Mouse (Mus musculus) heart, embryonic 15.5 days (tissue): ENCODE measurements at regions not wholly inside any gene's neighbourhood (a gene's known extent, or its start where the extent isn't known, plus 50 kb on each side); places are given as distances from the start of the nearest gene placed in this dataset.

Experiments
- ATAC-seq: fragments of 200-750 bp; cut with Nextera tagmentation; replicated peaks from 2 replicates; pipeline ENCODE4 v1.8.0; 2017; ENCODE audit warnings: low read depth, moderate TSS enrichment; ENCODE audit not compliant: insufficient number of reproducible peaks, insufficient read depth, low FRiP score
- H3K27ac ChIP-seq: fragments of 300-500 bp; sonication (generic); 2 replicates; pipeline ENCODE4 v1.5.1; 2015; ENCODE audit warnings: mild to moderate bottlenecking, inconsistent platforms
- H3K27me3 ChIP-seq: fragments of 300-500 bp; sonication (generic); 2 replicates; pipeline ENCODE4 v1.6.1; 2015; ENCODE audit warnings: inconsistent platforms
- H3K36me3 ChIP-seq: fragments of 300-500 bp; sonication (generic); 2 replicates; pipeline ENCODE4 v1.6.1; 2015; ENCODE audit warnings: mild to moderate bottlenecking, inconsistent platforms
- H3K4me1 ChIP-seq: fragments of 300-500 bp; sonication (generic); replicated peaks from 2 replicates; pipeline ENCODE4 v1.6.1; 2015; ENCODE audit warnings: inconsistent platforms
- H3K4me2 ChIP-seq: fragments of 300-500 bp; sonication (generic); 2 replicates; pipeline ENCODE4 v1.6.1; 2015; ENCODE audit warnings: inconsistent platforms, mild to moderate bottlenecking, moderate library complexity
- H3K4me3 ChIP-seq: fragments of 300-500 bp; sonication (generic); 2 replicates; pipeline ENCODE4 v1.5.1; 2015; ENCODE audit warnings: mild to moderate bottlenecking, inconsistent platforms
- H3K9ac ChIP-seq: fragments of 300-500 bp; sonication (generic); 2 replicates; pipeline ENCODE4 v1.6.1; 2015; ENCODE audit warnings: mild to moderate bottlenecking, inconsistent platforms
- H3K9me3 ChIP-seq: fragments of 300-500 bp; sonication (generic); replicated peaks from 2 replicates; pipeline ENCODE4 v1.6.1; 2016; ENCODE audit warnings: inconsistent platforms
- WGBS: fragments of 180-500 bp; shearing (Covaris S2); methylation state at CpG from one replicate; pipeline ENCODE4 v1.1.7; 2015; ENCODE audit warnings: mixed read lengths; 5-methylcytosine and 5-hydroxymethylcytosine counted together

GRCm38 (mm10) chr12:12088338-12088737 lies 173.6 kb upstream of the Fam49a start:
- H3K4me2 ChIP-seq = no peak overlapping the region
- no peaks in the 10 kb centered on the region for H3K9me3 ChIP-seq
- WGBS = 59% methylated on average over 2 of the region's 2 CpGs
- no peaks in the 10 kb centered on the region for H3K27me3 ChIP-seq
- no peak overlapping the region for H3K9ac ChIP-seq
- no peak overlapping the region for H3K27ac ChIP-seq
- H3K4me3 ChIP-seq = no peak overlapping the region
- H3K36me3 ChIP-seq = no peaks in the 10 kb centered on the region
- no peaks in the 10 kb centered on the region for H3K4me1 ChIP-seq
- ATAC-seq = no peak
